Mouse (Mus musculus) small intestine, adult 2 months (tissue): Measurements from ENCODE around the gene Fam131b.

Source experiments
- CTCF ChIP-seq: fragments of 200-500 bp; IDR thresholded peaks from 2 replicates; pipeline ENCODE4 v1.5.1; 2012; ENCODE audit warnings: low read depth, mild to moderate bottlenecking, control low read depth, inconsistent platforms, low read length, moderate library complexity, mixed read lengths; ENCODE audit not compliant: insufficient replicate concordance, insufficient read length; ENCODE audit errors: extremely low read depth
- POLR2A ChIP-seq: fragments of 200-500 bp; IDR thresholded peaks from 2 replicates; pipeline ENCODE4 v1.6.1; 2012; ENCODE audit warnings: low read depth, mild to moderate bottlenecking, control low read depth, inconsistent platforms, low read length, moderate library complexity

- TF ChIP-seq CTCF (no peak), POLR2A (no peak)
Observed at GRCm38 (mm10) chr6:42355794-42356600, 31.6 kb upstream of the Fam131b start.
